Mouse (Mus musculus): ENCODE measurements around the gene D630003M21Rik.

- no peak for TF ChIP-seq ZC3H11A (IDR thresholded peaks at IDR 0.05; ENCODE audit: borderline replicate concordance, low read depth, low read length)
- TF ChIP-seq ZNF384 (IDR thresholded peaks at IDR 0.05; ENCODE audit: low read depth, low read length): no peak
Observed at GRCm38 (mm10) chr2:158174958-158175357, 54.1 kb downstream of the D630003M21Rik start.
